Mouse (Mus musculus): Measurements from ENCODE around the gene Cd163.
"Not testable (repeated sequence)": the region's sequence is repeated elsewhere in the genome, so short reads cannot be mapped to it uniquely, and the experiment has no call there.

The Cd163 gene

DNA sequence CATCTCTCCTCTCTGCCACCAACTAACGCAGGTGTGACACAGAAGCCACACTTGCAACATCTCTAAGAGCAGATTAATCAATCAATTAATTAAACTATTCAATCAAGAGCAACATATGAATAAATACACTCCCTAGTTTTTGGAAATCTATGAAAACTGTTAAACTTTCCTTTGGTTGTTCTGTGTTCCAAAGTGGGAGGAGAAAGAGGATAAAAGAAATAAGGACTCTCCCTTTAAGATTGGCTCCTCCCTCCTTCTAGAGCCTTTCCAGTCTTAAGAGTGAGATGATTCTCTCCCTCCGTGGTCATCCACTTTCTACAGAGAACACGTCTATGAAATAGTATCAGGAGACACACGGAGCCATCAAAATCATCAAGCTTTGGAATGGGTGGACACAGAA is at the start of gene Cd163:
Gene Cd163, plus strand, starts transcription at position 301 of the 400 bp plus-strand sequence.
- no peak for DNase-seq (ENCODE audit: low spot score in 2 of 2)

DNA sequence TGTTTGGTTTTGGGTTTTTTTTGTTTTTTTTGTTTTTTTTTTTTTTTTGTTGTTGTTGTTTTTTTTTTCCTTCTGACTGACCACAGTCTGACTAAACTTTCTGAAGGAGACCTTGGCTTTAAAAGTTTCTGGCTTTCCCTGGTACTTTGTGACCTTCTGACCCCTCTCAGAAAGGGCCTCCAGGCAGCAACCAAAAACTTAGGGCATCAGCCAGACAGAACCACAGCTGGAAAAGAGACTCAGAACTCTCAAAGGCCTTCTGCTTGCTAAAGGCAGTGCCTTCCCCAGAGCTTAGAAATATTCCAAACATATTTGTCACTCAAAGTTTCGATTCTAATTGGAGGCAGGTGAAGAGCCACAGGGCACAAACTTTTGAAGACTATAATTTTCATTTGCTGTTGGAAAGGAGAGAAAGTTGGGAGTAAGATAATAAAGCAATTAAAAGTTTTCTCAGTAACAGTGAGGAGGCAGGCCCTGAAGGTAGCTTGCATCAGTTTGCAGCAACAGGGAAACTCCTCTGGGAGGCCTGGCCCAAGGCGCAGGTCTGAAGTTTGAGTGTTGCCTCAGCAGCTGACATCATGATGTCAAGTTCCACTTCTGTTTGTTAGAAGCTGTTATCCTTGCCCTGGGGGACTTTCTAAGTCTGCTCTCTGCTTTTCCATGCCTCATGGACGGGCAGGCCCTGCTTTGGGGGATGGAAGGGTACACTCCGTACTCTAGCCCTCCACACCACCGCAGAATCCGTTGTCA is 48.6 kb upstream of the Cd163 start:
- DNase-seq (ENCODE audit: low spot score in 2 of 2): no peak

DNA sequence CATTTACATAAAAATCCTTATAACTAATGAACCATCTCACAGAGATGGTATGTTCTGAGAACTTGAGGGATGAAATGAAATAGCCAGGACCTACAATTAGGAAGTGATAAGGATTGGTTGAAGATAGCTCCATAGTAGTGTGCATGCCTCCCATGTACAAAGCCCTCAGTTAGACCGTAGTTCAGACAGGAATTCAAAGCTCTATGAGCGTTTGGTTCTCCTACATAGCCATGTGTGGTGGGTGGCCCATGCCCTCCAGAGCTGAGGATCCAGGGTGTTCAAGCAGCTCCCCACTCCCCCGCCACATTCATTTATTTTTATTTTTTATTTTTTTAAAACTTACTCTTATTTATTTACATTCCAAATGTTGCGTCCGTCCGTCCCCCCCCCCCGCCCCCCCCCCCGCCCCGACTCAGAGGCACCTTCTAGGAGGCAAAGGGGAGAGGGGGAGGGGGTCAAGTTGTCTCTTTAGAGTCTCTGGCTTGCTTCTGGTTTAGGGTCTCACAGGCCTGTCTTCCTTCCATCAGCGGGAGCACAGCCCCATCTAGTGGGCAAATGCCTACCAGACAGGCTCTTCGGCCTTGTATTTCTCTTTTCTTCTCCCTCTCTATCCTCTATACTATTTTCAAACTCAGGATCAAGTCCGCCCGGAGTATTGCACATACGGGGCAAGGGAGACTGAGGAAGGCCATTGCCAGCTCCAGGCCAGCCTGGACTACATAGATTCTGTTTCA is 44.1 kb upstream of the Cd163 start:
- DNase-seq (ENCODE audit: low spot score in 2 of 2): peak; percentile 32 to 76

DNA sequence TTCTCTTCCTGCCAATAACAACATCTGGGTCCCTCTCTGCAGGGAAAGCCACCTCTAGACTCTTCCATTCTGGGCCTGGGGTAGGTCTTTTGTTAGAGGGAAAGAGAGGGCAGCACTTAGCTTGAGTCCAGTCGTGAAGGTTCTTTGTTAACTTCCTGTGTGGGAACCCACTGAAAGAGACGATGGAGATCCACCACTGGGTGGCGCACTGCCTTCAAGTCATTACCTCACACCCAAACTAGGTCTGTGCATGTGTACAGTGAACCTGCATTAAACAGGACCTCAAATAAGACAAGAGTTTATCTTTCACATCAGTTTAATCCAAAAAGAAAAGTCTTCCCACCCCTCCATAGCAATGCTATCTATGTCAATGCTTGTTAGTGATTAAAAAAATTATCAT is 41.8 kb upstream of the Cd163 start:
- DNase-seq (ENCODE audit: low spot score in 2 of 2): peak; percentile 47 to 83

DNA sequence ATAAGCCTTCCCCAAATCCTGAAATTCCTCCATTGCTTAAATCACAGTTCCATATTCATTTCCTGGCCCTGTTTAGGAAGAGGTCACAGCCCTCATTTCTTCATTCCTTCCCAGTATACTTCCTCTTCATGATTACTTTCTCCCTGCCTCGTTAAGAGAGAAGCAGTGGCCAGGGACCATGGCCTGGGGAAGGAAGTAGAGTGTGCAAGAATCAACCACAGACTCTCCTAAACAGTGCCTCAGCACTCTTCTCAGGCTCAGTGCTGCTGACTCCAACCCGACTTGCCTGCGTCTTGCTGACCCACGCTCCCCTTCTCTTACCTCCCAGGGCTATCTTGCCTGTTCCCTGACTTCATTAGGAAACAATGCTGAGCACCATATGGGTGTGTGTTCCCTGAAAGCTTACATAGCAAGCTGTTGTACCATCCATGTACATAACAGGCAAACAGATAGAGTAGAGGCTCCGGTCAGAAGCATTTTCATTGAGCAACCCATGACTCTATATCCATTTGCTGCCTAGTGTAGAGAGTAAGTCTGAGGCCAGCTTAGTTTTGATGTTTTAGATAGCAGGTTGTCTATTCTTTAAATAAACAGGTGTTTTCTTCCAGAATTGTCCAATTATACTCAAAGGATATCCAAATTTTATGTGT is 31.1 kb upstream of the Cd163 start:
- no peak for DNase-seq (ENCODE audit: low spot score in 2 of 2)

DNA sequence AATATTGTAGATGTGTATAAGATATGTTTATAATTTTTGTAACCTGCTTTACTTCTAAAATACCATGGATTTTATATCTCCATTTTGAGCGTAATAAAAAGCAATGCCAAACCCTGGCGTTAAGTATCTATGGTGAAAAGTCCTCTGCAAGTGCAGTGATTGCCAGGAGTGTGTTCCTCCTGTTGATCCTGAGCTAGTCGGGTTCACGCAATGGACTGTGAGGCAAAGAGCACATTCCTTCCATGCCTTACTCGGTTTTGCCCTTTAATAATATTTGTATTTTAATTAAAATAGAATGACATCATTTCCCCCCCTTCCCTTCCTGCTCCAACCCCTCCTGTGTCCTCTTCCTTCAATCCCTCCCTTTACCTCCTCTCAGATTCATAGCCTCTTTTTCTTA is 26.8 kb upstream of the Cd163 start:
- no peak for DNase-seq (ENCODE audit: low spot score in 2 of 2)

DNA sequence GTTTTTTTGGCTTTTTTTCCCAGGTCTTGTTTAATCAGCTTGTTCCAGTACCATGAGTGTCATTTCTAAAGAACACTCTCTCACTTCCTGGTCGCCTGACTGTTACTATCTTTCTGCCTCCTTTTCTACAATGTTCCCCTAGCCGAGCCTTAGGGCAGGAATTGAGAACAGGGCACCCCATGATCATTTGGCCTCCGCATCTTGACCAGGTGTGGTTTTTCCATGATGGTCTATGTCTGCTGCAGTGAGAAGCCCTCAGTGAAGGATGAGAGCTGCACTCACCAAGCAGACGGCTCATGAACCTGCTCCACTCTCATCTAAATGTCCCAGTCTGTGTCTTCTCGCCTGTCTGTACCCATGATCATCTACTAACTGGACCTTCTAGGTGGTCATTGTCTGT is 26.2 kb upstream of the Cd163 start:
- DNase-seq (ENCODE audit: low spot score in 2 of 2): no peak

DNA sequence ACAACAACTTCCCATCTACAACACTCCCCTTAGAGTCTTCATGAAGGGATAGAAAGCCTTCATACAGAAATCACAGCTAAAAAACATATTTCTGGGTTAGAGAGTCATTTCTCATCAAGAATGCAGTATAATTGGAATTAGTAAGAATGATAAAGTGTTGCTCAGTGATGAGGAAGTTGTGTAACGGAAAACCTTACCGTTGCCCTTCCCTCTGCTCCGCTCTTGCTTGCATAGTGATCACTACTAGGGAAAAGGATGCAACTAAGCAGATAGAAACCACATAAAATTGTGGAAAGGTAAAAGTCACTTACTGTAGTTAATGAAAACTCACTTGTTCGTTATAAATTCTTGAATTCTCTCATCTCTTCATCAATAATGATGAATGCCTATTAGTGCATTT is 21.7 kb upstream of the Cd163 start:
- DNase-seq (ENCODE audit: low spot score in 2 of 2): no peak

DNA sequence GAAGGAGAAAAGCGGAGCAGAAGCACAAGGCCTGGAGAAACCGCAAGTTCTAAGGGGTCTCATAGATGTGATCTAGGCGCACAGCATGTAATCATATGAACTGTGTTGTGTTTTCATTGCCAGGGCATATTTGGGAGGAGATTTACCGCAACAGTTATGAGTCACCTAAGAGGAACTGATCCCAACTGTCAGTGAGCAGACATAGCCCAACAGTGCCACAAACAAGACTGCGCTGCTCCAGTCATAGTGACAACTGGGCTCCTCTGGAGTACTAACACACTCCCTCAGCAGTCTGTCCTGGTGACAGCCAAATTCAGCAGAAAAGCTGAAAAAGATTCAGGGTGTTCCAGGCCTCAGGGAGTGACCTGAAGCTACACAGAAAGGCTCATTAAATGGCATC is 7.1 kb upstream of the Cd163 start:
- not testable (repeated sequence) for DNase-seq (ENCODE audit: low spot score in 2 of 2)

DNA sequence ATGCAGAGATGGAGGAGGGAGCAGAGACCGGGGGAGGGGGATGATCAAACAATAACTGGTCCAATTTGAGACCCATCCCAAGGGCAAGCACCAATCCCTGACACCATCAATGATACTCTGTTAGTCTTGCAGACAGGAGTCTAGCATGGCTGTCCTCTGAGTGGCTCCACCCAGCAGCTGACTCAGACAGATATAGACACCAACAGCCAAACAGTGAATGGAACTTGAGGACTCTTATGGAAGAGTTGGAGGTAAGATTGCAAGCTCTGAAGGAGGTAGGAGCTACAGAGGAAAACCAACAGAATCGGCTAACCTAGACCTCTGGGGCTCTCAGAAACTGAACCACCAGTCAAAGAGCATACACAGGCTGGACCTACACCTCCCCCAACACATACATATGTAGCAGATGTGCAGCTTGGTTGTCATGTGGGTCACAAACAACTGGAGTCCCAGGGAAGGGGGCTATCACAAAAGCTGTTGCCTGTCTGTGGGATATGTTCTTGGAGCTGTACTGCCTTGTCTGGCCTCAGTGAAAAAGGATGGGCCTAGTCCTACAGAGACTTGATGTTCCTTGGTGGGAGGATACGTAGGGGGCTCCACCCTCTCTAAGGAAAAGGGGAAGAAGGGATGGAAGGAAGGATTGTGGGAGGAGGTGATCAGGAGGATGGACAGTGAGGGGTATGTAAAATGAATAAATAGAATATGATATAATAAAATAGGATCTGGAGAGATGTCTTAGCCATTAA is 2.8 kb upstream of the Cd163 start:
- DNase-seq (ENCODE audit: low spot score in 2 of 2): no peak

DNA sequence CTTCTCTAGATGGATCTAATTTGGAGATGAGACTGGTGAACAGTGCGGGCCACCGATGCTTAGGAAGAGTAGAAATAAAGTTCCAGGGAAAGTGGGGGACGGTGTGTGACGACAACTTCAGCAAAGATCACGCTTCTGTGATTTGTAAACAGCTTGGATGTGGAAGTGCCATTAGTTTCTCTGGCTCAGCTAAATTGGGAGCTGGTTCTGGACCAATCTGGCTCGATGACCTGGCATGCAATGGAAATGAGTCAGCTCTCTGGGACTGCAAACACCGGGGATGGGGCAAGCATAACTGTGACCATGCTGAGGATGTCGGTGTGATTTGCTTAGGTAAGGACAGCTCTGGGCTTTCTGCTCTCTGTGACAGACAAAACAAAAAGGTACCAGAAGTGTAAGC is 4.5 kb downstream of the Cd163 start:
- DNase-seq (ENCODE audit: low spot score in 2 of 2): no peak

DNA sequence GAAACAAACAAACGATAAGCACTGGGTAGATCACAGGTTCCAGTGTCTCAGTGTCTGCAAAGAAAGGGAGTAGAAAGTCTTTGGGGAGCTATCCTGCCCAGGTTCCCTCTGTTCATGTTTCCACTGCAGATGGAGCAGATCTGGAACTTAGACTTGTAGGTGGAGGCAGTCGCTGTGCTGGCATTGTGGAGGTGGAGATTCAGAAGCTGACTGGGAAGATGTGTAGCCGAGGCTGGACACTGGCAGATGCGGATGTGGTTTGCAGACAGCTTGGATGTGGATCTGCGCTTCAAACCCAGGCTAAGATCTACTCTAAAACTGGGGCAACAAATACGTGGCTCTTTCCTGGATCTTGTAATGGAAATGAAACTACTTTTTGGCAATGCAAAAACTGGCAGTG is 7.8 kb downstream of the Cd163 start:
- no peak for DNase-seq (ENCODE audit: low spot score in 2 of 2)

DNA sequence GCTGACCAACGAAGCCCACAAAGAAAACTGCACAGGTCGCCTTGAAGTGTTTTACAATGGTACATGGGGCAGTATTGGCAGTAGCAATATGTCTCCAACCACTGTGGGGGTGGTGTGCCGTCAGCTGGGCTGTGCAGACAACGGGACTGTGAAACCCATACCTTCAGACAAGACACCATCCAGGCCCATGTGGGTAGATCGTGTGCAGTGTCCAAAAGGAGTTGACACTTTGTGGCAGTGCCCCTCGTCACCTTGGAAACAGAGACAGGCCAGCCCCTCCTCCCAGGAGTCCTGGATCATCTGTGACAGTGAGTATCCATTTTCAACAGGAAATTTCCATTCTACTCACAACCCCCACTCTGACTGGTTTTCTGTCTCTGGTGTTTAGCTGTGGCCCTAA is 15.9 kb downstream of the Cd163 start:
- no peak for DNase-seq (ENCODE audit: low spot score in 2 of 2)

DNA sequence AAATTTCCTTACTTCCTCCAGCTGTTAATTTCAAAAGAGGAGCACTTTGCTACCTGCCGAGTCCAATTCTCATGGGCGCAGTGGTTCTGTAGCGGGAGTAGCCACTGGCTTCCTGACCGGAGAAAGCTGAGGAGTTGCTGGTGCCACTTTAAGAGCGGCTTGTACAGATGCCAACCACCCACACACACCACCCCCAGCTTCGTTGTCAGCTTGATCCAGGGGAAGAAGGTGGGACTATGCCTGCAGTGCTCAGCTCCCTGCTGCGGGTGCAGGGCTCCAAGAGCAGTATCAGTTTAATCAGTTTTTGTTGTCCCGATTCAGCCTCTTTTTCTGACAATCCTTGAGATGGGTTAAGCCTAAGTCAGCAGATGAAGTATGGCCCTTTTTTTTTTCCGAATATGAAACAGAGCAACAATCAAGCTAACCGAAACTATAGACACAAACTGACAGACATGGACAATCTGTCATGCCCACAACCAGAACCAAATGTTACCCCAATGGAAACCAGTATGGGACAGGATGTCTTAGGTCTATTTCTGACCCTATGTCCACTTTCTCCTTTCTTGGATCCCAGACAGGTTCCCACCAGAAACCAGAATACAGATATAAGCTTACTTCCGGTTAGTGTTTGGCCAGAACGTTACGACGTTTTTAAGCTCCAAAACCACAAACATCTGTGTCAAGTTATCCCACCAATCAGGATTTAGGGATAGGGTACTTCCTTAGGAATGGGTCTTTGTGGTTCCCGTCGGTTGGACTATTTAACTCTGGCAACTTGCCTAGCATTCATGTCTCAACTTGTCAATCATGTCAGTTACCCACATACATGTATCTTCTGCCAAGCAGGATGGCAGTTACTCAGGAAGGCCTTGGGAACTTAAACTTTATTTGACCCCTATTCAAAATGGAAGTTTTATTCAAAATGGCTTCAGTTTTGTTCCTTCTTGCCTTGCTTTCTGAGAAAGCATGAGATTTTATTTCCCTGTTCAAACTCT is 17.3 kb downstream of the Cd163 start:
- no peak for DNase-seq (ENCODE audit: low spot score in 2 of 2)

DNA sequence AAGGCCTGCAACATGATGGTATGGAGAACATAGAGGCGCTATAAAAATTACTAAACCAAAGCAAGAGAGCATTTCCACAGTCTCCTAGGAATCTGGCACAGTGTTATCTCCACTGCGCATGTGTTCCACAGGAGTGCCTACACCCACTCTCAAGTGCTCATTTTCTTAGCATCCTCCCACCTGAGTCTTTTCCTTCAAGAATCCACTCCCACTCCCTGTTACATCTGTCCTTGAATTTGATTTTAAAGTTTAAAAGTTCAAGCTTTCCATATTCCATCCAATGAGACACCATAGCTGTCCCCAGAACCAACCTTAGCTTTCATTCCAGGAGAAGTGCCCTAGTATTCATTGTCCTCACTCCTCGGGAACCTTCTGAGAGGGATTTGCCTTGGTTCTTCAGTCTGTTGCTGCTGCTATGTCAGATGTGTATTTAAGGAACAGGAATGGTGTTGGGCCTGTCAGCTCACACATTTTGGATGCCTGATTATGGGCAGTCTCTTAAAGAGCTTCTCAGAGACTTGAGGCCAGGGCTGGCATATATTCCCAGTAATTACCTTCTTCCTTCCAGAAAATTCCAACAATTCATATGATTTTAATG is 24.0 kb downstream of the Cd163 start:
- no peak for DNase-seq (ENCODE audit: low spot score in 2 of 2)

DNA sequence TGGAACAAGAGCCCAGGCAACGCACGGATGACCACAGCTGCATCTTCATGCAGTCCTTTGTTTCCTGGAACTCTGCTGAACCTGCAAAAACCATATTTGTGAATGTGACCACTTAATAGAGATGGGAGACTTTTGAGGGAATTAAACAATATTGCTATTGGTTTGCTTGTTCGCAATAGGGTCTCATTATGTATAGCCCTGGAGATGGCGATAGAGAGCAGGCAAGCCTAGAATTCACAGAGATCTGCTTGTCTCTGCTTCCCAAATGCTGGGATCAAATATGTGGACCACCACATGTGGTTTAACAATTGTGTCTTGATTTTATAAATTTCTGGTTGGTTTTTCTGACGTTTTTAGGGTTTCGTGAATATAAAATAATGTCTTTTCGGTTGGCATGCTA is 25.2 kb downstream of the Cd163 start:
- DNase-seq (ENCODE audit: low spot score in 2 of 2): peak in 1 of 2 experiments; percentile 16

DNA sequence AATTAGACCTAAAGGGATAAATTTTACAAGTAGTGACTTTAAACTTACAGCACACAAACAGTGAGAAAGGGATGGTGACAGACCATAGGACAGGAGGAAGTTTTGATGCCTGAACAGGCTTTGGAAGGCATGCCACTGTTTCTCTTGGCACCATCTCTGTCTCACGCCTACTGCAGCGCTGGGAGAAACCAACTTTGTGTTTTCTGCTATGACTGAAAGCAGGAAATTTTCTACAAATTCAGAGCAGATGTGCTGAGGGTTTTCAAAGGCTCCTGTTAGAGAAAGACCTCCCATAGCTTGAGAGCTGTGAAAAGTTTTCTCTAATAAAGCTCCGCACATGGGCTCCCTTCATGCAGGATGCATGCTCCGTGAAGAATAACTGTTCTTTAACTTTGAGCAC is 40.6 kb downstream of the Cd163 start:
- no peak for DNase-seq (ENCODE audit: low spot score in 2 of 2)

DNA sequence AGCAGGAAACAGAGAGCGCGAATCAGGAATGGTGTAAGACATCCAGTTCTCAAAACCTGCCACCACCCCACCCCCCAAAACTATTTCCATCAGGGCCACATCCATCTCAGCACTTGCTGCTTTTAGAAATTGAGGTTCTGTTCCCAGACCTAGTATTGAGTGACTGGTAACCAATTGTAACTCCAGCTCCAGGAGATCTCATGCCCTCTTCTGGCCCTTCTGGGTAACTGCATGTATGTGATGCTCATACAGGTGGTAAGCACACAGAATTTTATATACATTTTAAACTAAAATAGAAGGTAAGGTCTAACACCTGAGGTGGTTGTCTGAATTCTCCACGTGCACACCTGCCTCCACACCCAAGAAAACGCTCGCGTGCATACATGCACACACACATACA is 42.2 kb downstream of the Cd163 start:
- no peak for DNase-seq (ENCODE audit: low spot score in 2 of 2)

DNA sequence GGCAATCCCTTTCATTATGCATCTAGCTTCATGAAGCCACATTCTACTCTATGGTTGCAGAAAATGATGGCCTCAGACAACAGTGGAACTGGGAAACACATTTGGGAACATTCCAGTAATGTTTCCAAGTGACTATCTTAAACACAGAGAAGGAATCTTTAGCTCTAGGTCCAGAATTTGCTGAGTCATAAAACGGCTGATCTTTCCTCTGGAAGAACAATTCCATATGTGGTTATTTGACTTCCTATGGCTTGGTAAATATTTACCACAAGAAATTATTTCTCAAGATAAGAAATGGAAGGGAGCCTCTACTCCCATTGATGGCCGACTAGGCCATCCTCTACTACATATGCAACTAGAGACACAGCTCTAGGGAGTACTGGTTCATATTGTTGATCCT is 48.8 kb downstream of the Cd163 start:
- DNase-seq (ENCODE audit: low spot score in 2 of 2): no peak

DNA sequence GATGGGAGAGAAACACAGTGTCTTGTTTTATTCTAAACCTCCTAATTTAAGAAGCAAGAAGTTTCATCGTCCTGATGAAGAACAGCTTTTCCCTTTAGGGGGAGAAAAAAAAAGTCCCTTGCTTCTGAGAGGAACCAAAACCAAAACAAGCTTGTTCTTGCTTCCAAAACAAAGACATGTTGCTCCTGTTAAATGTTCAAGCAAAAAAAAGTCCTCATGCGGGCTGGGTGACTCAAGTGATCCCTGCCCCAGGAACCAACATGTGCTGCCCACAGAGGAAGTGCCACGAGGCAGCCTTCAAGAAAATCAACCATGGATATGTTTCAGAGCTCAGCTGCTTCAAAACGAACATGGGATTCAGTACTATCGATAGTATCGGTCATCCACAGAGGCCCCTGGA is 54.5 kb downstream of the Cd163 start:
- no peak for DNase-seq (ENCODE audit: low spot score in 2 of 2)

DNA sequence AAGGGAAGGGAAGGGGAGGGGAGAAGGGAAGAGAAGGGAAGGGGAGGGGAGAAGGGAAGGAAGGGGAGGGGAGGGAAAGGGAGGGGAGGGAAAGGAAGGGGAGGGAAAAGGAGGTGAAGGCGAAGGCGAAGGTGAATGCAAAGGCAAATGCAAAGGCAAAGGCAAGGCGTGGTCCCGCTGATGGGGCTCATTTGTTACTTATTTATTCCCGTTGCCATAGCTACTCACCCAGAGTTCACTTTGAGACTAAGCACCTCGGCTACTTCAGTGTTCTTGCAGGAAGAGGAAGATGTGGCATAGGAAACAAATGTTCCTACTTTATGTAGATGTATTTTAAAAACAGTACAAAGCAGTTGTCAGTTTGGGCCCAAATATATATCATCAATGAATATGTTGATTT is 56.1 kb downstream of the Cd163 start:
- no peak for DNase-seq (ENCODE audit: low spot score in 2 of 2)
